Mouse (Mus musculus) small intestine, adult 2 months (tissue): ENCODE results near the gene Stk19.
"Not testable (repeated sequence)": the region's sequence is repeated elsewhere in the genome, so short reads cannot be mapped to it uniquely, and the experiment has no call there.

Source experiments
- CTCF ChIP-seq: fragments of 200-500 bp; IDR thresholded peaks from 2 replicates; pipeline ENCODE4 v1.5.1; 2012; ENCODE audit warnings: low read depth, mild to moderate bottlenecking, control low read depth, inconsistent platforms, low read length, moderate library complexity, mixed read lengths; ENCODE audit not compliant: insufficient replicate concordance, insufficient read length; ENCODE audit errors: extremely low read depth
- POLR2A ChIP-seq: fragments of 200-500 bp; IDR thresholded peaks from 2 replicates; pipeline ENCODE4 v1.6.1; 2012; ENCODE audit warnings: low read depth, mild to moderate bottlenecking, control low read depth, inconsistent platforms, low read length, moderate library complexity

DNA sequence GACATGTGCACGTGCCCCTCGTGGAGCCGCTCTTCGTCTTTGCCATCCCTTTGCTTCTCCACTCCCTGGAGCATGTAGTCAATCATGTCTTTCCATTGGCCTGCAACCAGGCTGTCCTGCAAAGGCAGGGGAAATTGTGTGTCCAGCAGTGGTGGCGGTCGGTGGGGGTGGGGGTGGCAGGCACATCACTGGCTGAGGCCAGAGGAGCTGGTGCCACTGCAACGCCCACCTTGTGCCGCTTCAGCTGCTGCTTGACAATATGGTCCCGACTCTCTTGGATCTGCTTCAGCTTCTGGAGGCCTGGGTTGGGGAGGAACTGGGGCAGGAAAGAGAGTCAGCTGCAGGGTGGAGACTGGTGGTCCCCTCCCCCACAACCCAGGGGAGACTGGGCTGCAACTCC, 34.0 kb downstream of the Stk19 start:
- TF ChIP-seq CTCF, POLR2A: not testable (repeated sequence)
